Mouse (Mus musculus) left cerebral cortex, adult 2 months (tissue): ENCODE measurements around the gene Ppil4. TPM values are rescaled to one million over a fixed set of nuclear protein-coding genes. Genes with fewer than 3 reads are reported as not detected.

Experiments used
- DNase-seq, 2 experiments: peaks; one replicate each; pipeline ENCODE4 v3.0.0; 2021 to 2022; ENCODE audit warnings: low spot score in 2 of 2, mixed read lengths in 1 of 2; ENCODE audit errors: extremely low spot score in 1 of 2
- H3K27ac ChIP-seq: fragments of 200-600 bp; 2 replicates; pipeline ENCODE4 v1.8.1; 2022
- H3K4me3 ChIP-seq: fragments of 200-600 bp; 2 replicates; pipeline ENCODE4 v1.8.1; 2022
- CTCF ChIP-seq: fragments of 200-600 bp; IDR thresholded peaks from 2 replicates; pipeline ENCODE4 v1.8.1; 2022; ENCODE audit warnings: antibody characterized with exemption, mild to moderate bottlenecking, moderate library complexity
- intact Hi-C: fragments of 180-260 bp; cut with DNase I; formaldehyde crosslinking; loops from one replicate; pipeline ENCODE4 v1.15.1; 2025
- total RNA-seq, 2 experiments: library from RNA; stranded (reverse); gene quantifications; 2 replicates each; pipeline ENCODE4 v1.2.3; 2021

Ppil4 gene
- total RNA-seq, 2 experiments from 2014 or later, result 32.5 to 33.5 TPM

DNA sequence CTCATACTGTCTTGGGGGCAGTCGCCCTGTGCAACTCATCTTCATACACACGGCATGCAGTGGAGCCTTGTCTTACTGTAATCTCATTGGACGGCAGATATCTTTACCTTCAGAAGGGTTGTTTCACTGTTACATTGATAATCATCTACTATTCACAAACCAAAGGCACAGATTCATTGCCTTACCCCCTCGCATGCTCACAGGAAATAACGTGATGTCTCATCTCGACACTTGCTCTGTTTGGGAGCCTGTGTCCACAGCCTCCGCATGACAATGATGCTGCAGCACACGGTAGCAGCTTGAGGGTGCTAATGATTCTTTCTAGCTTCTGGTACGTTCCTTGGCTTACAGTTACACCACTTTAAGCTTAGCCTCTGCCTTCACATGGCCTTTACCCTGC, 33.4 kb downstream of the Ppil4 start:
- no peak overlapping the region for H3K4me3 ChIP-seq
- intact Hi-C loops, result no loop called here
- H3K27ac ChIP-seq, result no peak overlapping the region
- TF ChIP-seq CTCF, result no peak
- DNase-seq, result no peak

DNA sequence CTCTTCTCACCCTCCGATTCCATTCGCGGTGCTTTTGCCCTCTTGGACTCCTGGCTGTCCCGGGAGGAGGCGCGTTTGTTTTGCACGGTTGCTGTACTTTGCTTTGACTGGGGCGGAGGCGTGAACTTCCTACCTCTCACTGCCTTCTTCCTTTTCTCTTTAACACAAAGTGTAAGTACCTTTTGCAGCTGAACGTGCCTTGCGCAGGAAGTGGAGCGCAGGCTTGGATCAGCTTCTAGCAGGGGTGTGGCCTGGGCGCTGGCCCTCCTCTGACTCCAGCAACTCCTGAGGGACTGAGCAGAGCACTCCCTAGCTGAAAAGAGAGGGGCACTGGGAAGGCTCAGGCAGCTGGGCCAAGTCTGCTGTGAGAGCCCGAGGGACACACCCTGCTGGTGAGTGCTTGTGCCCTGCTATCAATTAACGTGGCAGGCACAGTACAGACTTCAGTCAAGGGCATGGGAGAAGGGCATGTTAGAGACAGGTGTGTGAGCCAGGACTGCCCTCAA, 39.5 kb downstream of the Ppil4 start, which contains the start of gene Zc3h12d:
TSS of gene Zc3h12d (plus strand) at position 300 of the 506 bp plus-strand sequence.
- no peak within 1 kb of the TSS for H3K4me3 ChIP-seq
- intact Hi-C loops, result no loop called here
- no peak for TF ChIP-seq CTCF
- no peak for DNase-seq
- no peak within 1 kb of the TSS for H3K27ac ChIP-seq

DNA sequence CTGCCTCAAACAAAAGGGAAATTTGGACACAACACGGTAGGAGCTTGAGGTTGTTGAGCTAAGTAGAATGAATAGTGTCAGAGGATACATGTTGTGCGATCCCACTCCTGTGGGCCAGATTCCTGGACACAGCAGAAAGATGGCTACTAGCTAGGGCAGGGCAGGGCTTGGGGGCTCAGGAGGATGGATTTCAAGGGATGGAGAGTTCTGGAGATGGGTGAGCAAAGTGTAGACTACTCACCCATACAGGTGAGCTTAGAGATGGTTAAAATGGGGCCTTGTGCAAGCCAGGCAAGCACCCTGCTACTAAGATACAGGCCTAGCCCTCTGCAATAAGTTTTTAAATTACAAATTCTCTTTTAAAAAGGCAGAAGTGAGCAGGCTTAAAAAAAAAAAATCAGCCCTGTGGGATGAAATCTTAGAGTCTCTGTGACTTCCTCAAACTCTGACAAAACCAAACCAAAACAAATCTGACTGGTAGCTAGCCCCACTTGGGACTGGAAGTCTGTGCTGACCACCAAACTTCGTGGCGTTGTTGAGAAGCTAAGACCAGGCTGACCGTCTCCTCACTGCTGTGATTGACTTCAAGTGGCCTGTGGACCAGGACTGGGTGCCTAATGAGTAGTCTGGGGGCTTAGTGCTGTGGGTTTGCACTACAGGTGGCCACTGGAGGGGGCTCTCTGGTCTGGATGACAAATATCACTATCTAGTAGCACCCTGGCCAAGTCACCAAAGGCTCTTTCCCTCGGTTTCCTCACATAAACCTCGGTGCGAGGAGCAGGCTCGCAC, 40.9 kb downstream of the Ppil4 start:
- no peak overlapping the region for H3K27ac ChIP-seq
- TF ChIP-seq CTCF, result no peak; the same call in 1 of the 2 replicates
- DNase-seq, result no peak
- intact Hi-C loops, result no loop called here
- H3K4me3 ChIP-seq, result no peak overlapping the region

DNA sequence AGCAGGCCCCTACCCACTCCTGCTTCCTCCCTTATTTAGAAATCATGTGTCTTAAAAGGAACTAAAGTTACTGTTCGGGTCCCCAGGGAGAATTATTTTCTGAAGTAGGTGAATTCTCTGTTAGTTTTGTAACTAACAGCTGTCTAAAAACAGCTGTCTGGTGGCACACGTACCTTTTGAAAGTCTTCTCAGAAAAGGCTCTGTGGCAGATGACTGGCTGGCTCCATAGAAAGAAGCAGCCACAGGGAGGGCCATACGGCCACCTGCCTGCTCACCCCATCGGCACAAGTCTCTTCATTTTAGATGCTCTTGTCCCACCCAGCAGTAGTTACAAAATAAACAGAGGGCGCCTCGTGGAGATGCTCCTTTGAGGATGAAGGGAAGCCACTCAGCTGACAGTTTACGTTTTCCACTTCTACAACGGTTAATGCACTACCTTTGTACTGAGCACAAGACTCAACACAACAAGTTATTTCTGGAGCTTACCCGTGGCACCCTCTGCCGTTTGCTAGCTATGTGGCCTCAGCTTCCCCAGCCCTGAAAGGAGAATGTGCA, 42.1 kb downstream of the Ppil4 start:
- TF ChIP-seq CTCF, result no peak
- intact Hi-C loops, result no loop called here
- Histone ChIP-seq H3K4me3 (no peak overlapping the region), H3K27ac (no peak overlapping the region)
- DNase-seq, result no peak

DNA sequence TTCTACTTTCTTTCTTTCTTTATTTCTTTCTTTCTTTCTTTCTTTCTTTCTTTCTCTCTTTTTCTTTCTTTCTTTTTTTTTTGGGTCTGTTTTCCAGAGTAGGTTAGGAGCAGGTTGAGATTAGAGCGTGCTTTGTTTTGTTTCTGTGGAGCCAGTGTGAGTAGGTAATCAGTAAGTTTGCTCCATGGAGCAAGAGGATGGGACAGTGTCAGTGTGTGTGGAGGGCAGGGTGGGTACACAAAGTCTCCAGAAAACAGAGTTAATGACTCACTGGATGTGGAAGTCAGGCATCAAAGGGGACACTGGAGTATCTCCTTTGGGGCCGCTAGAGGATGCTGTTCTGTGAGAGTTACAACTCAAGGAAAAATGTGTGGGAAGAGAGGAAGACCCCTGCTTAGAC, 44.2 kb downstream of the Ppil4 start:
- H3K4me3 ChIP-seq, result no peak overlapping the region
- TF ChIP-seq CTCF, result no peak
- DNase-seq, result no peak
- intact Hi-C loops, result no loop called here
- no peak overlapping the region for H3K27ac ChIP-seq

DNA sequence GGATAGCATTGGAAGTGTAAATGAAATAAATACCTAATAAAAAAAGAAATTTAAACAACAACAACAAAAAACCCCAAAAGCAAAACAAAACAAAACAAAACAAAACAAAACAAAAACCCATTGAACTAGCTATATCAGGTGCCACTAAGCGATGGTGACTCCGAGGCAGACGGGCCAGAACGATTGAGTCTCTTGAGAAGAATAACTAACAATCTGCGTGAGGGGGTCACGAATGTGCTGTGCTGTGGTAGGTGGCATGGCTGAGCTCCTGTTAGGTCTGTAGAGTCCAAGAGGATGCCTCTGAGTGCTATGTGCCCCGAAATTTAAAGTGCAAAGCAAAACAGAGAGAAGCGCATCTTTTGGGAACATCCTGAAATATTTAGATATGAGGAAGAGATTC, 44.8 kb downstream of the Ppil4 start:
- DNase-seq, result no peak
- intact Hi-C loops, result no loop called here
- H3K4me3 ChIP-seq, result no peak overlapping the region
- no peak for TF ChIP-seq CTCF
- no peak overlapping the region for H3K27ac ChIP-seq

DNA sequence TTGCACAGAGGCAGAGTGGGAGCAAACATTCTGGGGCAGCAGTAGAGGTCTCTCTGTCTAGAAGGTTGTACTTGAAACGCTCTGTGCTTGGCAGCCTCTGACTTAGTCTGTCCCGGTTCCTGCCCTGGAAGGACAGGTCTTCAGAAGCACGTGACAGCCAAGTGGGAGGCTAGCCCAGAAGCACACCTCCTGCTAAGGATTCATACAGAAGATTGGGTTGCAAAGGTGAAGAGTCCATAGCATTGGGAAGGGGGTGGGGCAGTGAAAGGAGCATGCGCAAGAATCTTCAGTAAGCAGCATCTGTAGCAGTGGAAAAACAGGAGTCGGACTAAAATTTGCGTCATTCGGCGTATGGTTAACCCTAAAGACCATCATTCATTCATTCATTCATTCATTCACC, 45.3 kb downstream of the Ppil4 start:
- no peak overlapping the region for H3K4me3 ChIP-seq
- intact Hi-C loops, result no loop called here
- DNase-seq, result no peak
- H3K27ac ChIP-seq, result no peak overlapping the region
- TF ChIP-seq CTCF, result no peak

DNA sequence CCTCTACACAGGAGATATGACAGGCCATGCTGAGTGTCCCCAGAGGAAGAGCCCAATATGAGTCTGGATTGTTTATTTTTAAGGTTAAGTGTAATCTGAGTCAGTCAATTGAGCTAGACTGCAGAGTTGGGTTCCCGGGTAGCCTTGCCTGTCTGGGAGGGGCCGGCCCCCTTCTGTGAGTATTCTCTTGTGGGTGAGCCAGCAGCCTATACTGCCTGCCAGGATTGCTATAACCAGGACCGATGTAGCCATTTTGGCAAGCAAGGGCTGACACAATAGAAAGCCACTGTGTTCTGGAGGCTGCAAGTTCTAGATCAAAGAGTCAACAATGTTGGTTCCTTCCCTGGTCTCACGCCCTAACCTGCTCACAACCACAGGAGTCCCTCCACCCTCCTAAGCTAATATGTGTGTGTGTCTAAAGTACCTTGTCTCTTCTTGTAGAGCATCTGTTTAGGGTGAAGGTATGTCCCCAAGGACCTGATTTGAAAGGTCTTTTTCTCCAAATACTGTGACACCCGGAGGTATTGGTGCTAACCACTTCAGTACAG, 46.3 kb downstream of the Ppil4 start:
- no peak for TF ChIP-seq CTCF
- intact Hi-C loops, result no loop called here

DNA sequence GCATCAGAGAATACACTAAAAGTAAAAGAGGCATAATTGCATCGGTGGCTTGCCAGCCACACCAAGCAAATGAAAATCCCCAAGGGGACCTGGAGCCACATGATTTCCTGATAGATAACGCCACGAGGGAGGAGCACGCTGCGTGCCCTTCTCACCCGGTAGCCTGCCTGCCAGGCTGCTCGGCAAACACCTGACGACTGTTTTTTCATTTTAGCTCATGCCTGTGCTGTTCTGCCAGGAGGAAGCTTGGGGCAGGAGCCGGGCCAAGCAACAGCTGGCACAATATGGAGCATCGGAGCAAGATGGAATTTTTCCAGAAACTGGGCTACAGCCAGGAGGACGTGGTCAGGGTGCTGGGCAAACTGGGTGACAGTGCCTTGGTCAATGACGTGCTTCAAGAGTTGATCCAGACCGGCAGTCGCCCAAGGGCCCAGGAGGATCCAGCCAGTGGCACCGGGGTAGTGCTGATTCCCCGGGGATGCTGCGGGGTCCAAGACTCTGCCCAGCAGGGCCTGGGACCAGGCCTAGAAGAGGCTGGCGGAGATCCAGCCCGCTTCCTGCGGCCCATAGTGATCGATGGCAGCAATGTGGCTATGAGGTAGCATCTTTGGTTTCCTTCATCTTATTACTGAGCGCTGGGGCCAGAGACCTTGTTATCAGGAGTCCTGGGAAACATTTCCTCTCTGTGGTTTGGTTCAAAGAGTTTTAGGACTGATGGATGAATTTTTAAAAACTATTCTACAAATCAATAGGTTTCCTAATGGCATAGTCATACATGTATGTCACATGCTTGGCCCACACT, 47.1 kb downstream of the Ppil4 start:
- no peak for TF ChIP-seq CTCF
- no peak for DNase-seq
- H3K27ac ChIP-seq, result no peak overlapping the region
- no peak overlapping the region for H3K4me3 ChIP-seq
- intact Hi-C loops, result no loop called here

More for the DNA sequence above, 46.3 kb downstream of the Ppil4 start:
- no peak for DNase-seq
- H3K27ac ChIP-seq, result no peak overlapping the region
- H3K4me3 ChIP-seq, result no peak overlapping the region

DNA sequence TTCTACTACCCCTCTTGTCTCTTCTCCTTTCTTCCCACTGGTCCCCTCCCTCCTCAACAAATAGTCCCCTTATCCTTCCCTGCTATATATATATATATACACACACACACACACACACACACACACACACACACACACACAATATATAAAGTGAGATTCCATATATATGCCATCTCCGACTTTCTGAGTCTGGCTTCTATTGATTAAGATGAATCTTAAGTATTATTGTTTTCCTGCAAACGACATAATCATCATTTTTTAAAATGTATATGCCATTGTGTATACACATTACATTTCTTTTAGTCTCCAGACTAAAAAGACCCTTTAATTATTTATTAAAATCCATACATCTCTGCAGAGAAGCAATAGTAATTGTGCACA, 47.7 kb downstream of the Ppil4 start:
- Histone ChIP-seq H3K4me3 (no peak overlapping the region), H3K27ac (no peak overlapping the region)
- intact Hi-C loops, result no loop called here
- TF ChIP-seq CTCF, result no peak
- no peak for DNase-seq

DNA sequence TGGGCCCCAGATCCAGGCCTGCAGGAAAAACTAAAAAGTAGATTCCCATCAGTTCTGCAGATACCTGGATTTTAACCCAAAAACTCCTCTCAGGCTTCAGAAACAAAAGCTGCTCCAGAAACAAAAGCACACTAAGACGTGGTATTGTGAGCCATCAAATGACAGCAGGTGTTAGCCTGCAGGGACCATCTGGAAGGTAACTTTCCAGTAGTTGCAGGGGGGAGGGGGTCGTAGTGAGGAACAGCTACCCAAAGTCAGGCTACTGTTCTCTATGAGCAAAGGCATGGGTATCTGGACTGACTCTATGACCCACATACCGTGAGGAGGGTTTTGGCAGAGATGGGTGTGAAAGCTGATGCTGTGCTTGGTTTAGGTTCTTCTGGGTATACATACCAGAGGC, 48.1 kb downstream of the Ppil4 start:
- intact Hi-C loops, result no loop called here
- no peak for DNase-seq
- H3K4me3 ChIP-seq, result no peak overlapping the region
- no peak for TF ChIP-seq CTCF
- H3K27ac ChIP-seq, result no peak overlapping the region

DNA sequence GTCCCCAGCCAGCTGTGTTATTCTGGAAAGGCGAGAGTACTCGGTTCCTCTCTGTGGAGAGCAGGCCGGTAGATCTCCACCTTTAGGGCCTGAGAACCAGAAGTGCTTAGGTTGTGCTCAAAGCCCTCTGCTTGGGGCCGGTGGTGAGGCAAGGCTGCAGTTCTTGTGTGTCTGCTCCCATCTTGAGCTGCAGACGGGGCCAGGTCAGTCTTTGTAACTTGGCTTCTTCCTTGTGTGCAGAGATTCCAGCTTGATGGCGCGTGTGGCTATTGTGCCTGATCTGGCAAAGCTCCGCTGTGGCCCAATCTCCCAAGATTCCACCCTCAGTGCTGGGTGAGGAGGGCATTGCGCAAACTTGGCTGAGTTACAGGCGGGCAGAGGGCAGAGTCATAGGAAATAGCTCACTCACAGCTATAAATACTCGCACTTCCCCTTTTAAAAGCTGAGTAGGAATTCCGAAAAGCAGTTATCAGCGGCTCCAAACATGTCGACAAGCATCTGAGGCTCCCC, 48.9 kb downstream of the Ppil4 start:
- no peak for TF ChIP-seq CTCF
- DNase-seq, result no peak
- intact Hi-C loops, result no loop called here
- Histone ChIP-seq H3K4me3 (no peak overlapping the region), H3K27ac (no peak overlapping the region)
